Mouse (Mus musculus) ES-Bruce4 (cell line): ENCODE data around the gene Slc1a3.

ENCODE experiments used
- CTCF ChIP-seq: IDR thresholded peaks from one replicate; pipeline ENCODE4 v1.8.1; 2011; ENCODE audit warnings: low read depth, low read length
- EP300 ChIP-seq: IDR thresholded peaks from 2 replicates; pipeline ENCODE4 v1.6.1; 2011; ENCODE audit warnings: low read depth, low read length; ENCODE audit not compliant: insufficient read depth
- POLR2A ChIP-seq: IDR thresholded peaks from one replicate; pipeline ENCODE4 v1.8.1; 2011; ENCODE audit warnings: low read length; ENCODE audit not compliant: insufficient read depth

- TF ChIP-seq CTCF (no peak), POLR2A (no peak), EP300 (no peak)
Observed at GRCm38 (mm10) chr15:8716330-8716964, 5.9 kb upstream of the Slc1a3 start.
